Mouse (Mus musculus) embryonic fibroblast, embryonic 13.5 days (primary cell): ENCODE results near the gene Pik3c2b. TPM values are rescaled to one million over a fixed set of nuclear protein-coding genes. Genes with fewer than 3 reads are reported as not detected.

Source experiments
- H3K27ac ChIP-seq: 2 replicates; pipeline ENCODE4 v1.5.1; 2012; ENCODE audit warnings: low read length, control low read depth, inconsistent platforms; ENCODE audit not compliant: insufficient read depth
- H3K4me1 ChIP-seq: 2 replicates; pipeline ENCODE4 v1.6.1; 2011; ENCODE audit warnings: low read length; ENCODE audit not compliant: control insufficient read depth, insufficient read depth
- H3K4me3 ChIP-seq: 2 replicates; pipeline ENCODE4 v1.5.1; 2011; ENCODE audit warnings: mild to moderate bottlenecking, control low read depth, low read length; ENCODE audit not compliant: insufficient read depth
- CTCF ChIP-seq: IDR thresholded peaks from 2 replicates; pipeline ENCODE4 v1.5.1; 2011; ENCODE audit warnings: mild to moderate bottlenecking, control low read depth, low read length, moderate library complexity, borderline replicate concordance; ENCODE audit not compliant: insufficient read depth
- POLR2A ChIP-seq: IDR thresholded peaks from 2 replicates; pipeline ENCODE4 v1.6.1; 2011; ENCODE audit warnings: low read depth, mild to moderate bottlenecking, control low read depth, low read length, moderate library complexity
- polyA plus RNA-seq: library from polyadenylated mRNA; stranded (reverse); fragments of >200 nt; gene quantifications from 2 replicates; pipeline ENCODE4 v1.2.4, GENCODE M21; 2011; ENCODE audit warnings: low read depth; ENCODE audit not compliant: missing spikeins, insufficient read length

Pik3c2b gene
- polyA plus RNA-seq, 1 experiment: 3.2 TPM

- Histone ChIP-seq H3K27ac (no peak overlapping the region), H3K4me1 (no peaks in the 10 kb centered on the region), H3K4me3 (no peak overlapping the region)
- TF ChIP-seq CTCF (peak; percentile 56; the same call in 1 of the 2 replicates), POLR2A (no peak)
Observed at GRCm38 (mm10) chr1:133087206-133087905, 41.9 kb downstream of the Pik3c2b start.

DNA sequence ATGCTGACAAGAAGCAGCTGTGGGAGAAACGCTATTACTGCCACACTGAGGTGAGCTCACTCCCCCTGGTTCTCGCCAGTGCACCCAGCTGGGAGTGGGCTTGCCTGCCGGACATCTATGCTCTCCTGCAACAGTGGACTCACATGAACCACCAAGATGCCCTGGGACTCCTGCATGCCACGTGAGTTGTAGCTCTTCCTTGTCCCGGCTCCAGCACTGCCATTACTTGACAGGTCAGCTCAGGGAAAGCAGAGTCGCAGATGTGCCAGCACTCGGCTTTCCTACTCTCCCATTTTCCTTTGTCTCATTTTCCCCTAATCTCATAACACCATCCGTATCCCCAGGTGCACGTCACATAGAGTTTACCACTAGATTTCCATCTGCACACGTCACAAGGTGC is 42.7 kb downstream of the Pik3c2b start:
- H3K27ac ChIP-seq: no peak overlapping the region
- no peak overlapping the region for H3K4me3 ChIP-seq
- TF ChIP-seq CTCF (no peak), POLR2A (no peak)
- no peaks in the 10 kb centered on the region for H3K4me1 ChIP-seq

DNA sequence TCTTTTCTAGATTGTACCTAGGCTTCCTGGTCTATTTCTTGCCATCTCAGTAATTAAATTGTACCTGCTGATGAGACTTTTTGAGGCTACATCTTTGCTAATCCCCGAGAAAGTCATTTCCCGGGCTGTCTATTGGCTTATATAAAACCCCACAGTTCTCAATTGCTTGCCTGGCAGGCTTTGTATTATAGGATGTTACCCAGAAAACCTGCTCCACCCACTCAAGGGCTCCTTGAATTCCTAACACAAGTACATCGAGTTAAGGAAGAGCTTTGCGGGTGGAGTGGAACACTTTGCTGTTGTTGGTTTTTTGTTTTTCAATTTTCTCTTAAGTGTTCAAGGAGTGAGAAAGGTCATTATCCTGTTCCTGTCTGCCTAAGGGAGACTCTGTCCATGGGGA is 43.9 kb downstream of the Pik3c2b start:
- Histone ChIP-seq H3K4me3 (no peak overlapping the region), H3K27ac (no peak overlapping the region), H3K4me1 (no peaks in the 10 kb centered on the region)
- TF ChIP-seq POLR2A: no peak
- no peak for TF ChIP-seq CTCF

DNA sequence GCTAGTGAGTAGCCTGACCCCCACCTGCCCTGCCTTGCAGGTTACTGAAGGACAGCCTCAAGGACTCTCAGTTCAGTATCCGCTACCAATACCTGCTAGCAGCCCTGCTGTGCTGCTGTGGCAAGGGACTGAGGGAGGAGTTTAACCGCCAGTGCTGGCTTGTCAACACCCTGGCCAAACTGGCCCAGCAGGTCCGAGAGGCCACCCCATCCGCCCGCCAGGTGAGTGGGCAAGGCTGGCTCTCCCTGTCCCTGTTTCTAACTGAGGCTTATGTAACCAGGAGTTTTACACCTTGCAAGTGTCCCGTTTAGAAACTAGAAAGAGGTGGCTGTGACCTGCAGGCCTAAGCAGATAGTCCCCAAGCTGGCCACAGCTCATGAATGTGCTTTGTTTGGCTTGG is 45.2 kb downstream of the Pik3c2b start:
- no peak overlapping the region for H3K27ac ChIP-seq
- no peaks in the 10 kb centered on the region for H3K4me1 ChIP-seq
- no peak overlapping the region for H3K4me3 ChIP-seq
- TF ChIP-seq POLR2A (no peak), CTCF (no peak)

DNA sequence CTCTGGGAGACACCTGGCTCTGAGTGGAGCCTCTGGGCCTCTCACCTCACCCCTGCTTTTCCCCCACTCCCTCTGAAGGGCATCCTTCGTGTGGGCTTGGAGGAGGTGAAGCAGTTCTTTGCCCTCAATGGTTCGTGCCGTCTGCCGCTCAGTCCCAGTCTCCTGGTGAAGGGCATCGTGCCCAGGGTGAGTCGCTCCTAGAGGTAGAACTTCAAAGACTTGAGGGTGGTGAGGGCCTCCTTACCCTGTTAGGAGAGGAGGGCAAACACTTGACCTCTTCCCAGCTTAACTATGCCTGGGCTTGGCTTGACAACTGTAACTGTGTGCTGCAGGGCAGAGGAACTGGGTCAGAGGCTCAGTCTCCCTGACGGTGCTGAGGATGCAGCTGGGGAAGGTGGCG is 46.0 kb downstream of the Pik3c2b start:
- TF ChIP-seq CTCF (no peak), POLR2A (no peak)
- Histone ChIP-seq H3K4me1 (no peaks in the 10 kb centered on the region), H3K4me3 (no peak overlapping the region), H3K27ac (no peak overlapping the region)

GRCm38 (mm10) chr1:133093719-133094118 is 48.3 kb downstream of the Pik3c2b start:
- Histone ChIP-seq H3K27ac (no peak overlapping the region), H3K4me1 (no peaks in the 10 kb centered on the region), H3K4me3 (no peak overlapping the region)
- TF ChIP-seq POLR2A: no peak
- TF ChIP-seq CTCF: no peak

DNA sequence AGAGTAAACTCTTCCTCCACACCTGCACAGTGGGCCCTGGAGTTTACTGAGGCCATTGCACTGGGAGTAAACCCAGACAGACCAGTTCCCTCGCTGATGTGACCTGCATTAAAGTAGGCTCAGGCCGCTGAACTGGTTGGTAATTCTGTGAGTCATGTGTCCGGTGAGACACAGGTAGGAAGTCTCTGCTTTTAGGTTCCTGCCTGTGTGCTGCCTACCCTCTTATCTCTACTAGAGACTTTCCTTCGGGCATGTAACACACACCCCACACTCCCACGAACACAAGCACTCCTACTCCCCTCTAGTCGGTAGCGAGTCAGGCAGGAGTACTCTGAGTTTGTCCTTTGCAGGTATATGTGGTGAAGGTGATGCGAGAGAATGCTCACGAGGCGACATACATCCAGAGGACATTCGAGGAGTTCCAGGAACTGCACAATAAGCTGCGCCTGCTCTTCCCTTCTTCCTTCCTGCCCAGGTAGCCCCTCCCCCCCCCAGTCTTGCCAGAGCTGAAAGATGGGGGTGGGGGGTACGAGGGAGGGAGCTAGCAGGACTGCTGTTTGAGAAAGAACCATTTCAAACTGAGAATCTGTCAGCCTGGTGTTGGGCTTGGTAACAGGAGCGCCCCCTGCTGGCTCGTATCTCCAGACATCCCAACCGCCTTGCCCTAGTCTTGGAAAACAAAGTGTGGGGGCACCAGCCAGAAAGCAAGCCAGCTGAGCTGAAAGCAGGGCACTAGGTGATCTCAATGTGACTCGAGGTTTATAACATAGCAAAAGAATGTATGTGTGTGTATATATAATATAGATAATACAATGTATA is 55.7 kb downstream of the Pik3c2b start:
- peak; percentile 56 for TF ChIP-seq CTCF
- TF ChIP-seq POLR2A: no peak
- H3K4me3 ChIP-seq: no peak overlapping the region
- no peak overlapping the region for H3K27ac ChIP-seq
- H3K4me1 ChIP-seq: no peaks in the 10 kb centered on the region

DNA sequence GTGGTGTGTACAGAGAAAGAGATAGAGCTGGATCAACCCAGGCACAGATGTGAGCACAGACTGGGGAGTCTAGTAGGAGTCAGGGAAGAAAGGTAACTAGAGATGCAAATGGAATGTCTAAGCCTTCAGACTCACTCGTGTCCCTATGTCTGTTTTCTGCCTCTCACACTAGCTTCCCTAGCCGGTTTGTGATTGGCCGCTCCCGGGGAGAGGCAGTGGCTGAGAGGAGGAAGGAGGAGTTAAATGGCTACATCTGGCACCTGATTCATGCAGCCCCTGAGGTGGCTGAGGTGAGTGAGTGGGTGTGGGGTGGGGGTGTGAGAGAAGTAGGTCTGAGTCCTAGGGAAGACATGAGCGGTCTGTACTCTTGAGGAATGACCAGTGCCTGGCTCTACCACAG is 56.6 kb downstream of the Pik3c2b start:
- no peak for TF ChIP-seq CTCF
- TF ChIP-seq POLR2A: no peak
- no peak overlapping the region for H3K4me3 ChIP-seq
- H3K4me1 ChIP-seq: no peaks in the 10 kb centered on the region
- H3K27ac ChIP-seq: no peak overlapping the region

GRCm38 (mm10) chr1:133103315-133103714 is 57.8 kb downstream of the Pik3c2b start:
- H3K4me1 ChIP-seq: no peaks in the 10 kb centered on the region
- H3K27ac ChIP-seq: no peak overlapping the region
- TF ChIP-seq CTCF: no peak
- no peak for TF ChIP-seq POLR2A
- H3K4me3 ChIP-seq: no peak overlapping the region

GRCm38 (mm10) chr1:133103871-133104270 is 58.4 kb downstream of the Pik3c2b start:
- Histone ChIP-seq H3K4me1 (no peaks in the 10 kb centered on the region), H3K27ac (no peak overlapping the region), H3K4me3 (no peak overlapping the region)
- no peak for TF ChIP-seq CTCF
- no peak for TF ChIP-seq POLR2A
